Mouse (Mus musculus) embryonic facial prominence, embryonic 15.5 days (tissue): Measurements from ENCODE around the gene Tacc2. TPM values are rescaled to one million over a fixed set of nuclear protein-coding genes. Genes with fewer than 3 reads are reported as not detected.

Source experiments
- ATAC-seq: fragments of 200-750 bp; cut with Nextera tagmentation; 2 replicates; pipeline ENCODE4 v1.8.0; 2017; ENCODE audit warnings: low read depth, moderate TSS enrichment; ENCODE audit not compliant: insufficient number of reproducible peaks, low FRiP score, low TSS enrichment
- H3K27ac ChIP-seq: fragments of 300-500 bp; sonication (generic); replicated peaks from 2 replicates; pipeline ENCODE4 v1.5.1; 2015; ENCODE audit warnings: mild to moderate bottlenecking, inconsistent platforms
- H3K27me3 ChIP-seq: fragments of 300-500 bp; sonication (generic); 2 replicates; pipeline ENCODE4 v1.6.1; 2015; ENCODE audit warnings: inconsistent platforms
- H3K36me3 ChIP-seq: fragments of 300-500 bp; sonication (generic); 2 replicates; pipeline ENCODE4 v1.6.1; 2015; ENCODE audit warnings: mild to moderate bottlenecking, inconsistent platforms
- H3K4me1 ChIP-seq: fragments of 300-500 bp; sonication (generic); 2 replicates; pipeline ENCODE4 v1.6.1; 2015; ENCODE audit warnings: inconsistent platforms
- H3K4me2 ChIP-seq: fragments of 300-500 bp; sonication (generic); replicated peaks from 2 replicates; pipeline ENCODE4 v1.6.1; 2015; ENCODE audit warnings: mild to moderate bottlenecking, inconsistent platforms
- H3K4me3 ChIP-seq: fragments of 300-500 bp; sonication (generic); replicated peaks from 2 replicates; pipeline ENCODE4 v1.5.1; 2015; ENCODE audit warnings: mild to moderate bottlenecking, inconsistent platforms
- H3K9ac ChIP-seq: fragments of 300-500 bp; sonication (generic); 2 replicates; pipeline ENCODE4 v1.6.1; 2015; ENCODE audit warnings: inconsistent platforms
- H3K9me3 ChIP-seq: fragments of 300-500 bp; sonication (generic); replicated peaks from 2 replicates; pipeline ENCODE4 v1.6.1; 2016; ENCODE audit warnings: inconsistent platforms
- WGBS: fragments of 180-500 bp; shearing (Covaris S2); methylation state at CpG from one replicate; pipeline ENCODE4 v1.1.7; 2015; 5-methylcytosine and 5-hydroxymethylcytosine counted together
- polyA plus RNA-seq: library from polyadenylated mRNA; unstranded; fragments of >200 nt; fragmentation: Nextera tagmentation; extraction: Ambion mirVana; gene quantifications from 2 replicates; pipeline ENCODE4 v1.2.1, GENCODE M21; 2015

The Tacc2 gene
- polyA plus RNA-seq, 1 experiment from 2014 or later: 46.0 TPM

DNA sequence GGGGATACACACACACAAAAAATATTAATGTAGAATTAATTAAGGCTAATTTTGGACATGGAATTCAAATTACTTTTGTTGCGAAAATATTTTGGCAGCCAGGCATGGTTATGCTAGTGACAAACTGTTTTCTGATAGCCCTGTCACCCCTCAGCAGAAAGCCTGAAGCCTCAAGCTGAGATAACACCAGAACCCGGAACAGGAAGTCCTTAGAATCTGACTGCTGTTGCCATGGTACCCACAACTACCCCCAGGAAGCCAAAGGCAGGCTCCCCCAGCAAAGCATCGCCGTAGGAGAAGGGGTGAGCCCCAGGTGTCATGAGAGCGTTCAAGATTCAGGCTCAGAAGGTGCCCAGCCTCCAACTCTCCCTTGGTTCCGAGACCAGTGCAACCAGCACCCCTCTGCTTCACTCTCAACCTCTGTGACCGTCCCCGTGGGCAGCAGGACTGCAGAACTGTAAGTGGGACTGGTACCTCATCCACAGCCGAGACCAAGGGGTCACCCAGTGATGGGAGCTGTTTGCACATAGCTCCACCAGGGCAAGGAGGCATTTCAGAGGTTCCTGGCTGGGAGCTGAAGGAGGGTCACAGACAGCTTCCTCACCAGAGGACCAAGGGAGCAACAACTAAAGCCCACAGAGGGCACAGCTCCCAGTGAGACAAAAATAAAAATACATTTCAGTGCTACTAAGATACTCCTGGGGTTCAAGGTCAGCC lies 196.8 kb downstream of the Tacc2 start, which contains the start of gene Btbd16:
Gene Btbd16, plus strand, starts transcription at position 156 of the 717 bp plus-strand sequence.
- no peak for ATAC-seq
- 66% methylated on average over 9 of the region's 9 CpGs for WGBS

DNA sequence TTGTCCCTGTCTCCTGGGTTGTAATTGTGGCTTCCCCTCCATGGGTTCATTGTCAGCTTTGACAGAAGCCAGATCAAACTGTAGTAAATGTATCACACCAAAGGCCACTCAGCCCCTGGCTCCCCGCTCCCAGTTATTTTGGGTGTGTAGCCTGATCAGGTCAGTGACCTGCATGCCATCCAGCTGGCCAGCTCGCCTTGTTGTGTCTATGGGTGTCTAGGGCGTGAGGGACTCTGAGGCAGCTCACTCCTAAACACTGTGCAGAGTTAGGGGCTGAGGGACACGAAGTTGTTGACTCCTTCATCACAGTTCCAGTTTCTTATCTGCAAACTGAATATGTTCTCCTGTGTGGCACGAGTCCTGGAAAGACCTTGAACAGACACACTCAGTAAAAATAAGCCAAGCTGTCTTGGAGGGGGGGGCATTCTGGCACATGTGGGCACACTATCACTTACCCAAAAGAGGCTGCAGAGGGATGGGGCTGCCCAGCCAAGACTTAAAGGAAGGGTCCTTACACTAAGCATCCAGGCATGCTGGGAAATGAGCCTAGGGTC lies 203.7 kb downstream of the Tacc2 start:
- H3K4me1 ChIP-seq: peaks cover 1% of the 10 kb centered on the region; the same call in 1 of the 2 replicates
- H3K9ac ChIP-seq: no peak overlapping the region
- H3K27ac ChIP-seq: no peak overlapping the region
- no peaks in the 10 kb centered on the region for H3K36me3 ChIP-seq
- no peaks in the 10 kb centered on the region for H3K27me3 ChIP-seq
- 63% methylated on average over 5 of the region's 5 CpGs for WGBS
- H3K4me3 ChIP-seq: no peak overlapping the region
- no peaks in the 10 kb centered on the region for H3K9me3 ChIP-seq
- H3K4me2 ChIP-seq: no peak overlapping the region
- ATAC-seq: no peak

More for the DNA sequence above, 196.8 kb downstream of the Tacc2 start, which contains the start of gene Btbd16:
- Histone ChIP-seq H3K4me3 (no peak within 1 kb of the TSS), H3K36me3 (no peaks in the 10 kb centered on the region), H3K4me1 (no peaks in the 10 kb centered on the region), H3K9ac (no peak within 1 kb of the TSS), H3K4me2 (no peak within 1 kb of the TSS), H3K27ac (no peak within 1 kb of the TSS), H3K27me3 (no peaks in the 10 kb centered on the region), H3K9me3 (no peaks in the 10 kb centered on the region)

DNA sequence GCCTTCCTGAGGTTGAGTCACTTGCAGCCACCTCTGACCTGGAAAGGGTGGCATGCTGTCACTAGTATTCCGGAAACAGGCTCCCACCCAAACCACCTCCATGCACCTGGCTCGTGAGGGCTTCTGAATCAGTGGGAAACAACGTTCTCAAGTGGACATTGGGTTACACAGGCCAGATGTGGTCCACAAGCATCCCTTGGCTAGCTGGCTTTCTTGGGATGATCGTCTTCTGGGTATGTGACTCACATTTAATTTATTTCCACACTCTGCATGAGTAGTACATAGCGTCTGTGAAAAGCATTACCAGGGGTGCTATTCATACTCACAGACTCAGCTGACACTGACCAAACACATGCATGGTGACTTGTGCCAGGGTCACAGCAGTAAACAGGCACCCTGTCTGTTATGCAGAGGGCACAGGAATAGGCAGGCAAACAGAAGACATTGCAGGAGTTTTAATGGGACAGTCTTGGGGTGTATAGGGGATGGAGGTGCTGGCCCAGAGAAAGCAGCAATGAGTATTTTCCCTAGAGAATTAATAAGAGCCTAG lies 205.3 kb downstream of the Tacc2 start:
- no peak overlapping the region for H3K4me3 ChIP-seq
- H3K9ac ChIP-seq: no peak overlapping the region
- H3K4me1 ChIP-seq: peaks cover 10% of the 10 kb centered on the region; the same call in 1 of the 2 replicates
- H3K4me2 ChIP-seq: no peak overlapping the region
- no peaks in the 10 kb centered on the region for H3K27me3 ChIP-seq
- WGBS: 76% methylated on average over 5 of the region's 5 CpGs
- no peaks in the 10 kb centered on the region for H3K36me3 ChIP-seq
- ATAC-seq: no peak
- no peak overlapping the region for H3K27ac ChIP-seq
- no peaks in the 10 kb centered on the region for H3K9me3 ChIP-seq

DNA sequence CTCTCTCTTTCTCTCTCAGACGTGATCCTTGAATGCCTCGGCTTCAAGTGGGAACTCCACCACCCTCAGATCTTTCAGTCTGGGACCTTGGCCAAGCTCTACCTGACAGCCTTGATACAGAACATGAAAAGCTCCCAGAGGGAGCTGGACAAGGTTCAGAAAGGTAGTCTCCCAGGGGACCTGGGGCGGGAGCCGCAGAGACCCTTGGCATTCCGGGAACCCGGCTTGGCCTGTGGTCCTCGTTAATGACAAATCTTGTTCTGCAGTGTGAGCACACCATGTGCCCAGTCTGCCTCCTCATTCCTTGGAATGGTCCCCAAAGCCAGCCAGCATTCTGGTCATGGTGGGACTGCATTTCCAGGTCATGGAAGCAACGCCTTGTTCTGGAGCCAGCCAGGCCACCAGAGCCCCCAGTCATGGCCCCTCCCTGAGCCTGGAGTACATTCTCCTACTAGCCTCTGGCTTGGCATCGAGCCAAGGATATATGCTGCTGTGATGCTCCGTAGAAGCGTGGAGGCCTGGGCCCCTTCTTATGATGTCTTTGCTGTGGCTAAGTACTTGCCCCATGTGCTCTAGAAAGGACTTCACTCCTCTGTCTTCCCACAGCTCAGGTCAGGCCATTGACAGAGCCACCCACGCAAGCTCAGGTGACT lies 208.8 kb downstream of the Tacc2 start:
- no peaks in the 10 kb centered on the region for H3K36me3 ChIP-seq
- no peaks in the 10 kb centered on the region for H3K27me3 ChIP-seq
- H3K4me3 ChIP-seq: no peak overlapping the region
- ATAC-seq: no peak
- H3K27ac ChIP-seq: no peak overlapping the region
- H3K4me2 ChIP-seq: no peak overlapping the region
- no peaks in the 10 kb centered on the region for H3K9me3 ChIP-seq
- WGBS: 63% methylated on average over 12 of the region's 12 CpGs
- H3K9ac ChIP-seq: no peak overlapping the region
- H3K4me1 ChIP-seq: peaks cover 10% of the 10 kb centered on the region; the same call in 1 of the 2 replicates

DNA sequence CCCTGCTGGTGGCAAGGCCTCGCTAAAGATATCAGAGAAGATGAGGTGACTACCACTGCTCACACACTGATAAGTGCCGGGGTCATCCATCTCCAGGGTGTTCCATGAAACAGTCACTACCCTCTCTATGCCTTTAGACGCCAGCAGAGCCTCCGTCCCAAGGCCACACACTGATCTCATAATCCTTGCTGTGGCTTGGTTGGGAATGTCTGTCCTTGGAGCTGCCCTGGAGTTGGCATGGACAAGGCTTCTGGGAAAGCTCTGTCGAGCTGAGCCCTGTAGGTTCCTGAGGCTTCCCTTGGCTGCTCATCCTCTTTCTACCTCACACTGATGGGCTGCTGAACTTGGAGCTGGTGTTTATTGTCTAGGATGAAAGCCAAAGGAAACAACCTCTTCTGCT lies 209.5 kb downstream of the Tacc2 start:
- H3K27me3 ChIP-seq: no peaks in the 10 kb centered on the region
- no peak overlapping the region for H3K9ac ChIP-seq
- 80% methylated on average over 5 of the region's 5 CpGs for WGBS
- no peak overlapping the region for H3K27ac ChIP-seq
- ATAC-seq: no peak
- H3K4me2 ChIP-seq: no peak overlapping the region
- H3K36me3 ChIP-seq: no peaks in the 10 kb centered on the region
- peaks cover 10% of the 10 kb centered on the region; the same call in 1 of the 2 replicates for H3K4me1 ChIP-seq
- no peak overlapping the region for H3K4me3 ChIP-seq
- no peaks in the 10 kb centered on the region for H3K9me3 ChIP-seq

DNA sequence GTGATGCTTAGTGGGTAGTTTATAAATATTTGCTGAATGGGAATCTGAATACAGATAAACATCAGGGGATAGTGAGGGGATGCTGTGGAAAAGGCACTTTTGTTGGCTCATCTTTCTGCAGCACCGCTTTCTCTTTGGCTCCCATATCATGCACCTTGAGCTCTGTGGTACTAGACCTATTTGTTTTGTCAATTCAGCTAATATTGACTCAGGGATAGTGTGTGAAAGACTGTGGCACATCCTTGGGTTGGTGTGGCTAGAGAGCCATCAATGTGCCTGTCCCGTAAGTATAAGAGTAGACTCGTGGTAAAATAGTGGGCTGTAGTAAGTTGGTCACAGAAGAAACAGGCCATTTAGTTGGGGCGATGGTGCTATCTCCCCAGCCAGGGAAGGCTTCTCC lies 210.3 kb downstream of the Tacc2 start:
- Histone ChIP-seq H3K9me3 (no peaks in the 10 kb centered on the region), H3K4me1 (peaks cover 10% of the 10 kb centered on the region; the same call in 1 of the 2 replicates), H3K36me3 (no peaks in the 10 kb centered on the region), H3K4me2 (no peak overlapping the region), H3K27me3 (no peaks in the 10 kb centered on the region), H3K4me3 (no peak overlapping the region), H3K9ac (no peak overlapping the region), H3K27ac (no peak overlapping the region)
- no peak for ATAC-seq
- 89% methylated on average over 4 of the region's 4 CpGs for WGBS

DNA sequence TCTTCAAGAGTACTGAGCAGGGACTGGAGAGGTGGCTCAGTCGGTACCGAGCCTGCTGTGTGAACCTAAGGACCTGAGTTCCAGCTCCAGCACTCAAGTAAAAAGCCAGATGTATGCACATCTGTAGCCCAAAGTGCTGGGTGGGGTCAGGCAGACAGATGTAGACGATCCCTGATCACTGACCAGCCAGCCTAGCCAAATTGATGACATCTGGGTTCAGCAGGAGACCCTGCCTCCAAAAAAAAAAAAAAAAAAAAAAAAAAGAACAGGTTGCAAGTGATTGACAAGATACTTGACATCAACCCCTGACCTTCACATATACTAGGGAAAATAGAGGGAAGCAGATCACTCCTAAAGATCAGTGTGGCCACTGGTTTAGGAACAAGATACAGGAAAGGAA lies 211.7 kb downstream of the Tacc2 start:
- no peak overlapping the region for H3K9ac ChIP-seq

DNA sequence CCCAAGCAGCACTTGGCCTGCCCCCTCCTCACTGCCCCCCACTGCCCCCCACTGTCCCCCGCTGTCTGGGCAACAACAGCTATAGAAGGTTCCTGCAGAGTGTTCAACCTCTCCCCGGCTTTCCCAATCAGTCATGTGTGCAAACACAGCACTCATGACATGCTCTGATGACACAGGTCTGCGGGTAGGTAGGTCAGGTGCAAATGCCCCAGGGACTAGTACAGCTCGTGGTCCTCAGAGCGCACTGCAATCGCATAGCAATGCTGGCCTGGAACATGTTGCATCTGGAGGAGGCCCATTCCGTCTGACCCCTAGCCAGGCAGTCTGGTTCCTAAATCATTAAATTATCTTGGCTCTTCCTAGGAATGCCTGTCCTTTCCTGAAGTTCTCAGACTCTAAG lies 212.2 kb downstream of the Tacc2 start:
- Histone ChIP-seq H3K4me3 (no peak overlapping the region), H3K27ac (no peak overlapping the region), H3K4me2 (no peak overlapping the region), H3K4me1 (peaks cover 10% of the 10 kb centered on the region; the same call in 1 of the 2 replicates), H3K9me3 (no peaks in the 10 kb centered on the region), H3K9ac (no peak overlapping the region), H3K27me3 (no peaks in the 10 kb centered on the region), H3K36me3 (no peaks in the 10 kb centered on the region)
- no peak for ATAC-seq
- whole genome bisulfite sequencing: 82% methylated on average over 7 of the region's 7 CpGs

More for the DNA sequence above, 211.7 kb downstream of the Tacc2 start:
- 70% methylated on average over 3 of the region's 3 CpGs for WGBS
- Histone ChIP-seq H3K4me1 (peaks cover 10% of the 10 kb centered on the region; the same call in 1 of the 2 replicates), H3K9me3 (no peaks in the 10 kb centered on the region), H3K27ac (no peak overlapping the region), H3K4me3 (no peak overlapping the region), H3K4me2 (no peak overlapping the region), H3K27me3 (no peaks in the 10 kb centered on the region), H3K36me3 (no peaks in the 10 kb centered on the region)
- ATAC-seq: no peak

DNA sequence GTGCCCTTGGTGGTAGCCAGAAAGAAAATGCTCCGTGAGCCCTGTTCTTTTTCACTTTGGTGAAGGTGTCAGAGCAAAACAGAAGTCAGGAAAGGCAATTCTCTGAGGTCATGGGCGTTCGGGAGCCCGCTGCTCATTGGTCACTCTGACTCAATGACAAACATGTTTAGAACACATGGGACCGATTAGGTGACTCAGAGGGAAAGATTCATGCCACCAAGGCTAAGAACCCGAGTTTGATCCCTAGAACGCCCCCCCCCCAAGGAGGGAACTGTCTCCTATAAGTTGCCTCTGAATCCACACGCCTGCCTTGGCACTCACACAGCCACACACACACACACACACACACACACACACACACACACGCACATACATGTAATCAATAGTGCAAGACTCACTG lies 216.4 kb downstream of the Tacc2 start:
- no peak for ATAC-seq
- H3K9me3 ChIP-seq: no peaks in the 10 kb centered on the region
- H3K4me2 ChIP-seq: no peak overlapping the region
- 50% methylated on average over 9 of the region's 9 CpGs for WGBS
- no peaks in the 10 kb centered on the region for H3K4me1 ChIP-seq
- H3K27me3 ChIP-seq: no peaks in the 10 kb centered on the region
- H3K36me3 ChIP-seq: no peaks in the 10 kb centered on the region
- H3K4me3 ChIP-seq: no peak overlapping the region
- H3K27ac ChIP-seq: no peak overlapping the region
- no peak overlapping the region for H3K9ac ChIP-seq

DNA sequence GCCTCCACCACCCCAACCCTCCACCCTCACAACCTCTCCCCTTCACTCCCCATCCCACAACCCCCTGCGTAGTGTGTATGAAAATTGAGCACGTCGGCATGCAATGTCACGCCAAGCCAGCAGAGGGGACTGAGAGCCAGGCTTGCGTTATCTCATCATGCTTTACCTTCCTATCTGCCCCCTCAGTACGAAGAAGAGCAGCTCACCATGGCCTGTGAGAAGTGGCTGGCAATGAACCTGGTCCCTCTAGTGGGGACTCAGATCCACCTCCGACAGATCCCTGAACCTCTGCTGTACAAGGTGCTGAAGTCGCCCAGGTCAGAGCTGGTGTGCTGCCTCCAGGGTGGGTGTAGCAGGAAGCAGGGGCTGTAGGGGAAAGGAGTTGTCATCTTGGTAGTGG lies 219.5 kb downstream of the Tacc2 start:
- Histone ChIP-seq H3K4me3 (no peak overlapping the region), H3K4me1 (no peaks in the 10 kb centered on the region), H3K36me3 (no peaks in the 10 kb centered on the region), H3K9ac (no peak overlapping the region), H3K27ac (no peak overlapping the region), H3K9me3 (no peaks in the 10 kb centered on the region), H3K27me3 (no peaks in the 10 kb centered on the region), H3K4me2 (no peak overlapping the region)
- 66% methylated on average over 8 of the region's 8 CpGs for WGBS
- ATAC-seq: no peak

DNA sequence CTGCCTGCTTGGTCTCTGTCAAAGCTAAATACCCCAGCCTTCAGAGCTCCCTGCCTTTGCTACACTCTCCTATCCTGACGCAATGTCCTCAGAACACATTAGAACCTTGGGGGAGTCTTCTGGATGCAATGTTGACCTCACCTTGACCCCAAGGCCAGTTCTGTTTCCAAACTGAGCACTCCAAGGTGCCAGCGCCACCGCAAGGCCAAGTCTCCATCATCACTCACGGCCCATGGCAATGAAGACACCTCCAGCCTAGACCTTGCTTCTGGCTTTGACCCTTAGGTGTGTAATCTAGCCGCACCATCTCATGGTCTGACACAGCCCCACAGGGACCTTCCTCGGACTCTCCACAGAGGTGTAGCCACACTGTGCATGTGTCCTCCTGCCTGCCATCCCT lies 220.3 kb downstream of the Tacc2 start:
- Histone ChIP-seq H3K27me3 (no peaks in the 10 kb centered on the region), H3K27ac (no peak overlapping the region), H3K4me1 (no peaks in the 10 kb centered on the region), H3K4me2 (no peak overlapping the region), H3K4me3 (no peak overlapping the region), H3K36me3 (no peaks in the 10 kb centered on the region), H3K9ac (no peak overlapping the region), H3K9me3 (no peaks in the 10 kb centered on the region)
- no peak for ATAC-seq
- whole genome bisulfite sequencing: 90% methylated on average over 6 of the region's 6 CpGs
